Mouse (Mus musculus): ENCODE data around the gene Myo1e. TPM values are rescaled to one million over a fixed set of nuclear protein-coding genes. Genes with fewer than 3 reads are reported as not detected.

Gene Myo1e
- total RNA-seq, 2 experiments from 2014 or later: 14.1 to 14.7 TPM

GRCm38 (mm10) chr9:70226359-70226758 lies 19.2 kb downstream of the Myo1e start:
- H3K27ac ChIP-seq: no peak overlapping the region
- no peak for TF ChIP-seq CTCF (IDR thresholded peaks at IDR 0.05)
- no peak overlapping the region for H3K4me3 ChIP-seq
- DNase-seq (ENCODE audit: extremely low spot score in 1 of 2, low spot score in 2 of 2): no peak
- intact Hi-C loops (cut with DNase I): no loop called here

DNA sequence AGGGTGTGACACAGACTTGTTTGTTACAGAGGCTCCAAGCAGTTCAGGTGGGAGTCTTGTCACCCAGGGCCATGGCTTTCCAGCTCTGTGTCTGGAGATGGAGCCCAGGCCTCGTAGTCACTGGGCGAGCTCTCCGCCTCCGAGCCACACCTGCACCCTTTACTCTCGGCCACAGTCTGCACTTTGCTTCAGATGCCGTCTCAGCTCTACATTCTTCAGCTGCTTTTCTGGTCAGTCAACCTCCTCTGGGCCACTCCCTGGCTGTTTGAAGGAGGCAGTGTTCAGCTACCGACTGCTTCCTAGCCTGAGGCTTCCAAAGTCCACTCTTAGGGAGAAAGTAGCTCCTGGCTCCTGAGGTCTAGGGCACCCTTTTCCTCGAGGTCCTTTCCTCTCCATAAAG lies 22.7 kb downstream of the Myo1e start:
- TF ChIP-seq CTCF (IDR thresholded peaks at IDR 0.05): no peak
- DNase-seq (ENCODE audit: extremely low spot score in 1 of 2, low spot score in 2 of 2): no peak
- intact Hi-C loops (cut with DNase I): no loop called here
- Histone ChIP-seq H3K27ac (no peak overlapping the region), H3K4me3 (no peak overlapping the region)

GRCm38 (mm10) chr9:70232044-70233010 lies 25.2 kb downstream of the Myo1e start:
- intact Hi-C loops (cut with DNase I): no loop called here

DNA sequence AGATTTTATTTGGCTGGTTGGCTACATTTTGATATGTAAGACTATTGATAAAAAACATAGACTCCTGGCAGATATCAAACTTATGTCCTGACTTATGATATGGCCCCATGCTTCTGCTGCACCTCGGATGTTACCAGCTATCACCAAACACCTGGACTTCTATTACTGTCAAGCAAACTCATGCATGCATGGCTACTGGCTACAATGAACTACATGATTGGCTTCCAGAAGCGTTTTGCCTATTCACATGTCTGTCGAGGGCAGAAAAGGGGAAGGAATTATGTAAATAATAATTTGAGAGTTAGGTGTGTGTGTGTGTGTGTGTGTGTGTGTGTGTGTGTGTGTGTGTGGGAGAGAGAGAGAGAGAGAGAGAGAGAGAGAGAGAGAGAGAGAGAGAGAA lies 30.0 kb downstream of the Myo1e start:
- no peak overlapping the region for H3K4me3 ChIP-seq

More at GRCm38 (mm10) chr9:70232044-70233010, 25.2 kb downstream of the Myo1e start:
- no peak for TF ChIP-seq CTCF (IDR thresholded peaks at IDR 0.05)
- no peak overlapping the region for H3K4me3 ChIP-seq
- no peak overlapping the region for H3K27ac ChIP-seq
- no peak for DNase-seq (ENCODE audit: extremely low spot score in 1 of 2, low spot score in 2 of 2)

GRCm38 (mm10) chr9:70237561-70237960 lies 30.4 kb downstream of the Myo1e start:
- DNase-seq (ENCODE audit: extremely low spot score in 1 of 2, low spot score in 2 of 2): no peak
- no peak for TF ChIP-seq CTCF (IDR thresholded peaks at IDR 0.05)
- H3K4me3 ChIP-seq: no peak overlapping the region
- no peak overlapping the region for H3K27ac ChIP-seq
- intact Hi-C loops (cut with DNase I): no loop called here

More for the DNA sequence above, 30.0 kb downstream of the Myo1e start:
- no peak for TF ChIP-seq CTCF (IDR thresholded peaks at IDR 0.05)
- intact Hi-C loops (cut with DNase I): no loop called here
- H3K27ac ChIP-seq: no peak overlapping the region
- no peak for DNase-seq (ENCODE audit: extremely low spot score in 1 of 2, low spot score in 2 of 2)

- TF ChIP-seq CTCF (IDR thresholded peaks at IDR 0.05): no peak
- no peak for DNase-seq (ENCODE audit: extremely low spot score in 1 of 2, low spot score in 2 of 2)
- intact Hi-C loops (cut with DNase I): no loop called here
- no peak overlapping the region for H3K4me3 ChIP-seq
- H3K27ac ChIP-seq: no peak overlapping the region
Observed at GRCm38 (mm10) chr9:70238391-70238790, 31.2 kb downstream of the Myo1e start.

DNA sequence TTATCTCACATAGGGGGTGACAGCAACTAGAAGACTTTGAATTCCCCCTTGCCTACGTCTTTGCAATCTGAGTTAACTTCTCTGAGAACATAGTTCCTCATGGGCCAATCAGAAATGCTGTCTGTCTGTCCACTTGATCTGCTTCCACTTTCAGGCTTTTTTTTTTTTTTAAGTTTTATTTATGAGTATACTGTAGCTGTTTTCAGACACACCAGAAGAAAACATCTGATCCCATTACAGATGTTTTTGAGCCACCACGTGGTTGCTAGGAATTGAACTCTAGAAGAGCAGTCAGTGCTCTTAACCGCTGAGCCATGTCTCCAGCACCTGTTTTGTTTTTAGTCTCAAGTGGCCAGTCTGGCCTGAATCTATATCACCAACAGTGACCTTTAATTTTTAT lies 32.1 kb downstream of the Myo1e start:
- no peak for TF ChIP-seq CTCF (IDR thresholded peaks at IDR 0.05)
- Histone ChIP-seq H3K27ac (no peak overlapping the region), H3K4me3 (no peak overlapping the region)
- intact Hi-C loops (cut with DNase I): no loop called here
- no peak for DNase-seq (ENCODE audit: extremely low spot score in 1 of 2, low spot score in 2 of 2)

- H3K27ac ChIP-seq: no peak overlapping the region
- DNase-seq (ENCODE audit: extremely low spot score in 1 of 2, low spot score in 2 of 2): no peak
- no peak for TF ChIP-seq CTCF (IDR thresholded peaks at IDR 0.05)
- no peak overlapping the region for H3K4me3 ChIP-seq
- intact Hi-C loops (cut with DNase I): no loop called here
Observed at GRCm38 (mm10) chr9:70240703-70241410, 33.7 kb downstream of the Myo1e start.

- no peak for DNase-seq (ENCODE audit: extremely low spot score in 1 of 2, low spot score in 2 of 2)
- H3K27ac ChIP-seq: no peak overlapping the region
- intact Hi-C loops (cut with DNase I): no loop called here
- no peak for TF ChIP-seq CTCF (IDR thresholded peaks at IDR 0.05)
- no peak overlapping the region for H3K4me3 ChIP-seq
Observed at GRCm38 (mm10) chr9:70241411-70241961, 34.3 kb downstream of the Myo1e start.

GRCm38 (mm10) chr9:70242112-70242862 lies 35.1 kb downstream of the Myo1e start:
- Histone ChIP-seq H3K27ac (no peak overlapping the region), H3K4me3 (no peak overlapping the region)
- DNase-seq (ENCODE audit: extremely low spot score in 1 of 2, low spot score in 2 of 2): no peak
- intact Hi-C loops (cut with DNase I): no loop called here
- no peak for TF ChIP-seq CTCF (IDR thresholded peaks at IDR 0.05)

DNA sequence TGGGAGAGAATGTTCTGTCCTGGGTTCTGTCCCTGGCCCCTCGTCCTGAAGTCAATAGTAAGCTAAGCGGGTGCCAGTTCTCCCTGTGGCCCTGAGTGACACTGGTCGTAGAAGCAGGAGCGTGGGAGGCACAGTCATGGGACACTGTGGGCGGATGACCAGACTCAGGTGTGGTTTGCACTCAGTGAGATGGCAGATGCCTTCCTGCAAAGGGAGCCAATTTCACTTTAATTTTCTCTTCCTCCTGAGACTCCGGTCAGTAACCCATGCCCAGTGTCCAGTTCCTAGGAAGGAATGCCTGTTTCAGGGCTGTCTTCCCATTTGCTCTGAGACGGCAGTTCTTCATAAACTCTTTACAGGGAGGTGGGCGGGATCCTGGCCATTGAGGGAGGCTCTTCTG lies 36.1 kb downstream of the Myo1e start:
- intact Hi-C loops (cut with DNase I): no loop called here
- TF ChIP-seq CTCF (IDR thresholded peaks at IDR 0.05): no peak
- Histone ChIP-seq H3K27ac (no peak overlapping the region), H3K4me3 (no peak overlapping the region)
- DNase-seq (ENCODE audit: extremely low spot score in 1 of 2, low spot score in 2 of 2): no peak
